Mouse (Mus musculus): ENCODE measurements around the gene Slc13a1.
A peak's percentile ranks its signal among the peaks of the same experiment; 100 is the strongest.
"Not testable (repeated sequence)": the region's sequence is repeated elsewhere in the genome, so short reads cannot be mapped to it uniquely, and the experiment has no call there.

Gene Slc13a1

DNA sequence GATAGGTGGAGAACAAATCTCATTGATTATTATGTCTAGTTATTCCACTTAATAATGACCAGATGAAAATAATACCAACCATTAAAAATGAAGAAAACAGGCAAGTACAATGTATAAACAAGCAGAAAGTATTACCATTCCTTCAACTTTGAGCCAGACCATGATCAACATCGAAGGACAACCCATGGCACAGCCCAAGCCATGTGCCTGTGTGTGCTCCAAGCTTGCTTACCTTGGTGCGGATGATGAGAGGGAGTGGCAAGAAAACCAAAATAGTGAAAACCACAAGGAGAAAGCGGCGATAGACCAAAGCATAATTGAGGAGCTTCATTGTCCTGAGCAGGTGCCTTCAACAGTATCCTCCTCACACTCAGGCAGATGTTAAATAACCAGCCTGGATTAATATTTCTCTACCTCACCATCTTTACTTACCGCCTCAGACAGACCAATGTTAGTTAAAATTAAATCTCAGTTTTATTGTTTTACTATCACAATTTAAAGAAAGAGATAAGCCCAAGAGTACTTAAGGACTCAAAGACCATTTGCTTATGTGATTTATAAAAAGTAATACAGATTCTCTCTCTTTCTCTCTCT, at the start of gene Slc13a1:
TSS of gene Slc13a1 (minus strand) at position 359 of the 594 bp plus-strand sequence.
- DNase-seq = no peak

- no peak for DNase-seq
Measured at GRCm38 (mm10) chr6:24207866-24208265, 40.0 kb upstream of the Slc13a1 start.

DNA sequence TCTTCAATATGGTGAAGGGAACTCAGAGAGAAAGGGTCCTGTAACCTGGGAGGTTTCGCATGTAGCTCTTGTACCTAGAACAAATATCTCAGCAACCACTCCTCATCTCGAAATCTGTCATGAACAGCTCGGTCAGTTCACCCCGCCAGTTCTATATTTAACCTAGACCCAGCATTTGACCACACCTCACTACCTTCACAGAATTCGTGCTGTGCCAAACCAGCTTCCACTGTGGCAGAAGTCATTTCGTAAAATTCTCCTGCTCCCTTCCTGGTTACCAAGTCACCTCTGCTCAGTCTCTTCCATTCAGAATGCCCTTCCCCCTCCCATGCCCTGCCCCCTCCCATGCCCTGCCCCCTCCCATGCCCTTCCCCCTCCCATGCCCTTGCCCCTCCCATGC, 34.3 kb upstream of the Slc13a1 start:
- no peak for DNase-seq

GRCm38 (mm10) chr6:24200644-24201484, 33.0 kb upstream of the Slc13a1 start:
- peak; percentile 34 for DNase-seq

- not testable (repeated sequence) for DNase-seq
Measured at GRCm38 (mm10) chr6:24197501-24198195, 29.8 kb upstream of the Slc13a1 start.

DNA sequence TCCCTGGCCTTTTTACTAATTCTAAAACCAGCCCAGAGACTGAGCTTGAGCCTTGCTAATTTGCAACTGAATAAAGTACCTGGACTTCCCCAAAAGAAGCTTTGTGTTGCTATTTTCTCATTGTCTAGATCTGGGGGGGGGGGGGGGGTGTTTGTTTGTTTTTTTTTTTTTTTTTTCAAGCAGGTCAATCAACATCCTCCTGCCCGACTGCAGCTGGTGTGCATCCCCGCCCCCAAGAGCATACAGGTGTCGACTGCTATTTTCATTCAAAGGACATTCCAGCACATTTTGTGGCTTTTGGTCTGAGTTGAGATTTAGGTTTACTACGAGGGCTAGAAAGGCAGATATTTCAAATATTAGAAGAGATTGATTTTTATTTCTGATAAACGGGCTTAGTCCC, 28.5 kb upstream of the Slc13a1 start:
- DNase-seq = not testable (repeated sequence)

- no peak for DNase-seq
Measured at GRCm38 (mm10) chr6:24183439-24183838, 15.5 kb upstream of the Slc13a1 start.

DNA sequence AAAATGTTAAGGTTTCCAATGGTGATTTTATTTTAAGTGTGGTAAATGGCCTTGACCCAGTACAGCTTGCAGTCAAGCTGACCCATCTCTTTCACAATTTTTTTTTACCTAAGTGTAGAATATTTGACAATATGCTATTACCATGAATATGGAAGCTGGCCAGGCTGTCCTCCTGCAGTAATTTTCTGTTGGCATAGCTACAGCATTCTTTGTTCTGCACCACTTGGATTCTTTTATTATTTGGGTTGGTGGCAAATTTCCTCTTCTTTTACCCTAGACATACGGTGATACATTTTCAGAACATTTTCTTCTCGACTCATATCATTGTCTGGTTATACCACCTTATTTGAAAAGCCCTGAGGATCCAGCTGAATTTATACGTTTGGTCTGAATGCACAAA, 7.5 kb upstream of the Slc13a1 start:
- no peak for DNase-seq

GRCm38 (mm10) chr6:24173951-24174350, 6.1 kb upstream of the Slc13a1 start:
- DNase-seq = no peak

DNA sequence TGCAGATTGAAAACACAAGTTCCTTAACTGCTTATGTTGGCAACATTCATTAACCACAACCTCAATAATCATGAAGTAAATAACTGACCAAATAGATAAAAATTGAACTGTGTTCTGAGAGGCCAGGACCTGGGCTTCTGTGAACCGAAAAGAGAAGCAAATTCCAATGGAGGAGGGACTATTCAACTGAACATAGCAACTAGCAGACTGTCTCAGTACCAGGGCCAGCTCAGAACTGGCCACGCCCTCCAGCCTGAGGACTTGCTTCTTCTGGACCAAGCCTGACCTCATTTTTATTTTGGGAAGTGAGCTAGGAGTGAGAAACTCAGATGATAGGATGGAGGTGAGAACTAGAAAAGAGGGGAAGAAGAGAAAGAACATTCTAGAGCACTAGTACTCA, 4.8 kb upstream of the Slc13a1 start:
- no peak for DNase-seq

DNA sequence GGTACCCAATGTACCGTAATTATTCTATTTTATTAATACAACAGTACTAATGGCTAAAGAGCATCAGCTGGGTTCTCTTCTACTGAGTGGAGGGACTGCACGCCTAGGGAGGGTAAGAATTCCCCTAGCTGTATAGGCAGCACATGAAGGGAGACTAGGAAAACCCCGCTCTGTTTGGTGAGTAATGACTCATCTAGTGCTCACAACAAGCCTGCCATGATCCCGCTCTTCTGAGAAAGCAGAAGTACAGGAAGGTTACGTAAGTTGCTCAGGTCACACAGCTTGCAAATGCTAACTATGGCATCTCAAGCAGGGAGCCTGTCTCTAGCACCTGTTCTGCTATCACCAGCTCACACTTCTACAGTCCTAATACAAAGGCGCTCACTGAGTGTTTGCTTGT, 1.1 kb downstream of the Slc13a1 start:
- DNase-seq = no peak

GRCm38 (mm10) chr6:24165249-24165648, 2.6 kb downstream of the Slc13a1 start:
- DNase-seq = no peak

DNA sequence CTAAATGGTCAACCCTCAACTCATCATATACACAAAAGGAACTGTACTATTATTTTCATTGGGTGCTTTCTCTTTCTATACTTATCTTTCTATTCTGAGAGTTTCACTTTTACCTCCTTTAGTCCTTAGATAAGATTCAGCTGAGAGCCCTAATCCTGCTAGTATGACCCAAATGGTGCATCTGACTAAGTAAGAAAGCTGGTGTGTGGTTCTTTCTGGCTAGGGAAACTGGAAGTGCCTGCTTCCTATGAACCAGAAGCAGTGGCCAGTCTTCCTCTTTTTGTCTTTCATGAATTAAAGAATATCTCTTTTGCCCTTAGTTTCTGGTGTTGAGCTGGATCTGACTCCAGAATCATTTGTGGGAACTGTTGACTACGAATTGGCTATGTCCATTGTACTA, 8.1 kb downstream of the Slc13a1 start:
- DNase-seq = no peak

DNA sequence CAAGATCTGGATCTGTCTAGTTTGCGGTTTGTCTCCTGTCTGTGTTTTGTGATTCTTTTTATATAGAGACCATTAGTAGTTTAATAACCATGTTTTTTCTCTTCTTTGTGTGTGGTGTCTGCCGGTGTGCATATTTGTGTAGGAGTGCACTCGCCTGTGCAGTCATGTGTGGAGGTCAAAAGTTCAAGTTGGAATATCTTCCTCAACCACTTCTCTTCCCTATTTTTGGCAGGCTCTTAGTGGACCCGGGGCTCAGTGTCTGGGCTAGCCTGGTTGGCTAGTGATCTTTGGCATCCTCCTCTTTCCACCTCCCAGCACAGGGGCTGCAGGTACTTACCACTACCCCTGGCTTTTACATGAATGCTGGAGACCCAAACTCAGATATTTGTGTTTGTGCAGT, 13.0 kb downstream of the Slc13a1 start:
- DNase-seq = no peak

- no peak for DNase-seq
Measured at GRCm38 (mm10) chr6:24132951-24133350, 34.9 kb downstream of the Slc13a1 start.

DNA sequence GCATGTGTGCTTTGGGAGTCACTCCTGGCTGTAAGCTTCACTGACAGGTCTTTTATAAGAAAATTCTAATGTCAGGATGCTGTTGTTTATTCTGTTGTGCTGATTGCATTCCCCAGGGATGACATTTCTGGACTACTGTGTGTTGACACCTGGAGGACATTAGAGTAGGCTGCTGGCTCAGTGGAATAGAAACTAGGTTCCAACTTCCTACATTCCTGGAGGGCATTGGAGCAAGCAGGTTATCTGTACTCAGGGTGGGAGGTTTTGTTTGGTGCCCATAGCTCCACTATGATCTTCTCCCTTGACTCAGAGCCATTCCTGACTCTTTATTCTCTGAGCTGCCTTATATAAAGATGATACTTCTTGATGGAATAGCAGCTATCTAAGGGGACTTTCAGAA, 45.3 kb downstream of the Slc13a1 start:
- no peak for DNase-seq

GRCm38 (mm10) chr6:24111614-24112013, 56.3 kb downstream of the Slc13a1 start:
- DNase-seq = no peak

GRCm38 (mm10) chr6:24108471-24108870, 59.4 kb downstream of the Slc13a1 start:
- DNase-seq = no peak

DNA sequence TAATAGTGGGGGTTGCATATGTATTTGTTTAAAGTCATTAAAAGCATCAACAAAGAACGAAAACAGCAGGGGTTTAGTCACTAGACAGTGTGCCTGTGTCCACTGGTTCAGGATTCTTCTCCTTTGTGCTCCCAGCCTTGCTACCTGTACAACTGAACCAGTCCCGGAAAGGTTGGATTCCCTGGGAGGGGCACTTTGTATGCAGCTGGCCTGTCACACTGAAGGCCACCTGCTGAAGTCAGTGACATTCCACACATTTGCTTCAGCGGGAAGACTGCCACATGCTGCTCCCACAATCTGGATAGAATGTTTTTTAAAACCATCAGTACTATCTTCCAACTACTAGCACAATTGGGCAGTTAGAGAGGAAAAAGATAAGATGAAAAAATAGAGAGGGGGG, 61.7 kb downstream of the Slc13a1 start:
- DNase-seq = no peak

DNA sequence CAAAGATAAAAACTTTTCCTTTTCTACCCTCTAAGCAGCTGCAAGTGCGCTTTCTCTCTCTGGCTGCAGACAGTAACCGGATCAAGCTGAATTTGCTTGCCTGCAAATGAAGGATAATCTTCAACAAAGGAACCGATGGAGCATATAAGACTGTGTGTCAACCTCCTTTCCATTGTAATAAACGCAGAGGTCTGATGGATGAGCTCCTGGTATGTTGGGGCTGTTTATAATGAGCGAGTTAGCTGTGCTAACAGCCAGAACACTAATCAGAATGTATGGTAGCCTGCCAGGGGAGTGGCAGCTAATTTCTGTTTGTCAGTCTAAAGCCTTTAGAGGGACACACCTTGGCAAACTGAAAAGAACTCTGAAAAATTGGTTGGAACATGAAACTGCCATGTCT, 62.2 kb downstream of the Slc13a1 start:
- DNase-seq = peak; percentile 95

DNA sequence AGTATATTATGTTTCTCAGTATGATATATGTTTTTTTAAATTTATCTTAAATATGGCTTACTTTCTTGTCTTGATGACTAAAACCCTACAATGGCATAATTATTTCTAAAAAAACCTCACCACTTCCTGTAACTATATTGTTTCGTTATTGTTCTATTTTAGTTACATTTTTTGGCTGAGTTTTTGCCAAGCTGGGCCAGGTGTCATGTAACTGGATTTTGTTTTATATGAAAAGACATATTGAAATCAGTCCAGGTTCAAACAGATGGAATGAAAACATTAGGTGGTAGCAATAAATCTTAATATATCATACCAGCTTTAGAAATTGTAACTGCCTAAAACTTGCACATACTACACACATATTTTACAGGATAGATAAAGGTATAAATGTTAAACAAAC, 66.6 kb downstream of the Slc13a1 start:
- no peak for DNase-seq

GRCm38 (mm10) chr6:24100705-24101104, 67.2 kb downstream of the Slc13a1 start:
- DNase-seq = peak; percentile 50

DNA sequence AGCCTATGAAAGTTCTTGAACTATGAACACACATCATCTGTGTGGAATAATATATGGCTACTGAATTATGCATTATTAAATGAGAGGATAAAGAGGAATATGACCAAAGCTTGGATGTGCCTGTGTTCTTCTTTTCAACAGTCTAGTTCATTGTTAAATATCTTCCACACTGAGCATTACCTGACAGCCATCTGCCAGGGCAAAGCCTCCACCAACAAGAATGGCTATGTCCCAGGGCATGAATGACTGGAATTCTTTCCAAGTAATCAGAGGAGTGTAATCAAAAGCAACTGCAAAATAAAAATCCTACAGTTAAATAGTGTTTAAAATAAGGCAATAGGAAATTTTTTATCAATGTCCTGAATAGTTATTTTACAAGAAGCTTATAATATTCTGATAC, 70.5 kb downstream of the Slc13a1 start:
- no peak for DNase-seq

DNA sequence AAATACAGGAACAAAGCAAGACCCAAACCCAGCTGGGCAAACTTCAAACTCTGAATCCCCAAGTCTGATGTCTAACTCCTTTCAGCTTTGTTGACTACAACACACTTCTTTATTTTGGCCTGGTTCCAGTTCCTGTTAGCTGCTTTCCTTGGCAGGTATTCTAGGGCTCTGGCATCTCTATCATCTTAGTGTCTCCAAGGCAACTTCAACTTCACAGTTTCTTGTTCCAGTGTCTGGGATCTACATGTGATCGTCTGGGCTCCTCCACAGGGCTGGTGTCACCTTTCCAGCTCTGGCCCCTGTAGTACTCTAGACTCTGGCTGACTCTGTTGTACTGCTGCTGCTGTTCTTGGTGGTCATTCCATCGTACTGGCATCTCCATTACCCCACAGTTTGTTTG, 91.8 kb downstream of the Slc13a1 start:
- DNase-seq = no peak
